Mouse (Mus musculus) CD4-positive, CD25-positive, alpha-beta regulatory T cell (primary cell): ENCODE measurements around the gene Gm49336. TPM values are rescaled to one million over a fixed set of nuclear protein-coding genes. Genes with fewer than 3 reads are reported as not detected.

ENCODE experiments used
- polyA plus RNA-seq: library from polyadenylated mRNA; unstranded; fragments of 100-300 nt; shearing (Covaris generic); gene quantifications from one replicate; pipeline ENCODE4 v1.2.1, GENCODE M21; 2017

Gene Gm49336
- 51.2 TPM for polyA plus RNA-seq

DNA sequence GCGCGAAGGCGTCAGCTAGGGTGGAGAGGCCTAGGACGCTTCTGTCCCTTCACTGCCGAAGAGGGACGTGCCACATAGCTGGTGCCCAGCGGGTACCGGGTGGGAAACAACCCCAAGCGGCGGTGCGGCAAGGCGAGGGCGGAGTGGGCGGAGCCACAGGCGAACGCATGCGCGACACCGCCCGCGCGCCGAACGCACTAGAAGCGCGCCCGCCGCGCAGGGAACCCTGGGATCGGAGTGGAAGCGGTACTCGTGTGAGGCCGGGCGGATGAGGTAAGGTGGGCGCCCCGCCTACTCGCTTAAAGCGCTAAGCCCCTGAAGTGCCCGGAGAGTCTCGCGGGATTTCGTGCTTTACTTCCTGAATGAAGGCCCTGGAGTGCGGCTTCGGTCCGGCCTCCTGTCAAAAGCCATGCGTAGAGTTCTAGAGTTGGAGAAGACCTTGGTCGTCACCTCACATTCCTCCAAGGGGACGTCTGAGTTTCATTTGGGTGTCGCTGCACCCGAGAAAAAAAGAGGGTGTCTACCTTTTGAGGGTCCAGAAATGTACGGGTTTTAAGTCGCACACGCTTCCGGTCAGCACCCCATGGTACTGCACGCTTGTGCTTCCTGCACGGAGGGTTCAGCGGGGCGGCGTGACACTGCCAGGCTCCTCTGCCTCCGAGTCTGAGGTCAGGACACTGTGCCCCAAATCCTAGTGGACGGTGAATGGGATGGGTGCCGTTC, at the start of gene Gm49336, which contains the start of gene Nupl1:
Gene Gm49336, minus strand, starts transcription at position 227 of the 723 bp plus-strand sequence.
Gene Nupl1, minus strand, starts transcription at position 151 of the 723 bp plus-strand sequence.

DNA sequence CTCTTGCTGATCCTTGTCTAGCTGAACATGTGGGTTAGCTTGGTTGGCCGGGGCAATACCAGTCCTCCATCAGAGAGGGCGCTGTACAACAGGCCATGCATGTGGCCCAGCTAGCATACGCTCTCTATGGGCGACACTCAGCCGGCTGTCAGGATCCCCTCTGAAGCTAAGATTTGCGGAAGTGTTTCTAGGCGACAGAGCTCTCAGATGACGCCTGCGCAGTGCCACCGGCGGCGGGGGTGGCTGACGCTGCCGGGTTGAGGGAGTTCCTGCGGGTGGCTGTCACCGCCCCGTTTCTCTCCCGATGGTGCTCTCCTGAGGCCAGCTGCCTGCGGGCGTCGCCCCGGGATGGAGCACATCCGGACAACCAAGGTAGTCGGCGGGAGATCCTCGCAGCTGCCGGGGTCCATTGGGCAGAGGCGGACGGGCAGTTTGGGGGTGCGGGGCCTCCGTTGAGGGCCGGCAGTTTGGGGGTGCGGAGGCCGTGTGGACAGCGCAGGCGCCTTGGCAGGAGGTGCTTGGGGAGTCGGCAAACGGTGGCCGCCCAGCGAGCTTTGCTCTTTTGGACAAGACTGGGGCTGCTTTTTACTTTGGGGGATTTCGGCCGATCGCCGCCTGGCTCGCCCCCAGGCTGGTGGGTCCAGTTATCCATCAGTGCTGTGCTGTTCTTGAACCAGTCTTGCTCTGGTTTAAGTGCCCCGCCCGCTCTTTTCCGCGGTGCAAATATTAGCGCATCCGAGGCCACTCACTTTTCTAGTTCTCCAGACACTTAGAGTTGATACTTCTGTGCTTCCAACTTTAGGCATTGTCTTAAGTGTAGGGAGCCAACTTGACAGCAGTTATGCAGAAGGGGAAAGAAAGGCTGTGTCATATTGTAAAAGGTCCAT, 13.9 kb upstream of the Gm49336 start, which contains the start of gene Mtmr6:
Gene Mtmr6, plus strand, starts transcription at position 239 of the 887 bp plus-strand sequence.

DNA sequence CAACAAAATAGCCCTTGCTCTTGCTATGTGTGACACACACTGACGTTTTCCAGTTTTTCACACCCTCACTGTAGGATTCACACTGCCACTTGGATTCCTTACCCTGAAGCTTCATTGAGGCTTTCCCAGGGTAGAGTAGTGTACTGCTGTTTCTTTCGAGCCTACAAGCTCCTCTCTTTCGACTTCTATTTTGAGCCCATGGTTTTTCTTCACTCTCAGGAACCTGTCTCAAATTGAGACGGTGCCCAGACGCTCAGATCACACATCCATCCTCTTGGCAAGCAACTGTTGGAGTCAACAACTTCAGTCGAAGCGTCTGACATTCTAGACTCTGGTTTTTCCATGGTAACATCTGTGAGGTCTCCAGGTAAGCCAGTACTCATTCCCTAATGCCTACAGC, 54.4 kb downstream of the Gm49336 start, which contains the start of gene Atp8a2:
Gene Atp8a2, minus strand, starts transcription at position 296 of the 400 bp plus-strand sequence.

Other genes starting within 250 kb of the Gm49336 start
- gene Atp8a2, start 54.3 kb downstream of the Gm49336 start, polyA plus RNA-seq: 1.0 TPM
- 0.06 TPM for gene Nupl1, start 76 bp downstream of the Gm49336 start, polyA plus RNA-seq
- gene Mtmr6, start 13.7 kb upstream of the Gm49336 start, polyA plus RNA-seq: 62.7 TPM
- not detected for gene Amer2, start 121.8 kb upstream of the Gm49336 start, polyA plus RNA-seq